Mouse (Mus musculus): ENCODE data around the gene Gjb6. TPM values are rescaled to one million over a fixed set of nuclear protein-coding genes. Genes with fewer than 3 reads are reported as not detected.

Gene Gjb6
- polyA plus RNA-seq (2012; rRNA removed) = 9.0 and 15.1 TPM in 2 replicates

DNA sequence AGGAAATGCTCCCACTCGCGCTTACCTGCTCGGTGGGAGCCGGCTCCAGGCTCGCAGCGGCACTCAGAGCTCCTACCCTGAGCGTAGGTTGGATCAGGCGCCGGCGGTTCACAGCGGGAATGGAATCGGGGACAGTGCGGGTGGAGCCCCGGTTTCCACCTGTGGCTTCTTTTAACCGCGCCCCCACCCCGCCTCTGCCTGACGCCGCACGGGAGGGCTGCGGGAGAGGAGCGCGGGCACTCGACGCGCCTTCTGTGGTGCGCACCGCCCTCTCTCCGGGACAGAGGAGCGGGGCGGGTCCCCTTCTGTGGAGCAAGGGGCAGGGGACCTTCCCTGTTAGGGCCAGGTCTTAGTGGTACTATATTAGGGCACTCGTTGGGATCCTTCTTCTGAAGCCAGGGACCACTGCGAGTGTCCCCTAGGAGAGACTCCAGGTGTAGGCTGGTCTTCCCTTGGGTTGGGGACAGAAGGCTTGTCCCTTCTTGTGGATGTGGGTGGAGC is at the start of gene Gjb6:
Gjb6 (minus strand) TSS at position 451 of the 501 bp plus-strand sequence.

DNA sequence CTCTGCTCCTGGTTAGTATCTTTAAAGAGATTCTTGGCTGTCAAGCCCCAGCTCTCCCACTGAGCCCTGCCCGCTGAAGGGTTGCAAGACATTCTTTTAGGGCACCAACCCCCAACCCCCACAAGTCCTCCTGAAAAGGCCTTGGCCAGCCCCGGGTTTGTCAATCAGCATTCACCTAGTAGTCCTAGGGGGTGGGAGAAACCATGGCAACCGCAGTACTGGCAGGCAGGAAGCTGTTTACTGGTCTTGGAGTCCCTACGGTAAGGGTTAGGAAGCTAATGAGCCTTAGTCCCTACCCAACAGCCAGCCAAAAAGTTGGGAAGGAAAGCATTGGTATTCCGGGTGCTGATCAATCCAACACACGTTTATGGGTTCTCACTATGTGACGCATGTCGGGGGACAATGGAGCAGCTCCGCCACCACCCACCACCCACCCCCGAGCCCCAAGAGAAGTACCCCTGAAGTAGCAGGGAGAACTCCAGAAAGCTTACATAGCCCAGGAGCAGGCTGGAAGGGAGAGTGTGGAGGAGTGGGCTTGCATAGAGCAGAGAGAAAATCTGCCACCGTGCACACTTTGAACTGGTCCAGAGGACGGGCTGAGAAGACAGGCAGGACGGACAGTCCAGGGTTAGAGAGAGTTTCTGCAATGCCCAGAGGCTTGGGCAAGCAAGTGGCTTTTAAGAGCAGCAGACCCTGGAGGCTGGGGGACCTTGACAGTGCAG is 17.4 kb downstream of the Gjb6 start, which contains the start of gene Gm4491:
Gm4491 (minus strand) TSS at position 61 of the 722 bp plus-strand sequence.

DNA sequence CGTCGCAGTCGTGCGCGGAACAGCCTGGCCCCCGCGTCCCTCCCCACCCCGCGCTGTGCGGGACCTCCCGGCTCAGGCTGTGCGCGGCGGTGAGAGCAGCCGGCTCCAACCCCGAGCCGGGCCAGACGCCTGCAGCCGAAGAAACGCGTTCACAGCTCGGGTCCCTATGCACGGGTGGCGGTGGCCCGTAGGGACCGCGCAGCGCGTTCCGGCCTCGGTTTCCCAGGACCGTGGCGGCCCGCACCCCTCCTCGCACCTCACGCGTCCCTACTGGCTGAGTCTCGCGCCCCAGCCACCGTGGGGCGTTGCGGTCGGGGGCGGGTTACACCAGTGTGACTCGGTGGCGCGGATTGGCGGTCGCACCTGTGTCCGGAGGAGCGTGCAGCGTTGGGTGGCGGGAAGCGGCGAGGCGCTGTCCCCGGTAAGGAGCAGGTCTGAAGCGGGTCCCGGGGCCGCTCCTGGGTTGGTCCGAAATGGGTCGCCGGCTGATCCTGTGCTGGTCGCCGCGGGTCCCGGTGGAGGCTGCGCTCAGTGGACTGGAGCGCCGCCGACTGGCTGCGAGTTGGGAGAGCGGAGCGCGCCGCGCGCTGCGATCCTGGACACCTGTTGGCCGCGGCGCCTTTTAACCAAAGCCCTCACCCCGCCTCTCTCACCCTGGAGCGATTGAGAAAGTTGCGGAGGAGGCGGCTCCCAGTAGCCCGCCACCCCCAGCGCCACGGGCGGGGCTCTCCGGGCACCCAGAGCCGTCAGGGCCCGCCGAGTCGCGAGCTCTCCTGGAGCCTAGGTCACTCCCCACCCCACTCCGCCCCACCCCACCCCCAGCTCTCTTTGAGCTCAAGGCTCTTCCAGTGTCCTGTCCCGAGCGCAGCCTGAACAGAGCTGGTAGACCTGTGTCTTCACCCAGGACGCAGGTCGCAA is 29.0 kb downstream of the Gjb6 start, which contains the start of gene Gjb2:
Gjb2 (minus strand) TSS at position 597 of the 918 bp plus-strand sequence.

Other genes with a start within 250 kb of the Gjb6 start
- 61.6 and 65.6 TPM in 2 replicates for gene Zmym2, start 247.0 kb downstream of the Gjb6 start, polyA plus RNA-seq (2012; rRNA removed)
- 0.41 and 1.0 TPM in 2 replicates for gene Gja3, start 75.5 kb downstream of the Gjb6 start, polyA plus RNA-seq (2012; rRNA removed)
- 4.0 and 4.9 TPM in 2 replicates for gene Gjb2, start 28.9 kb downstream of the Gjb6 start, polyA plus RNA-seq (2012; rRNA removed)
- gene Gm4491, start 17.7 kb downstream of the Gjb6 start, polyA plus RNA-seq (2012; rRNA removed) = 0.04 and 0.08 TPM in 2 replicates